Mouse (Mus musculus): Measurements from ENCODE around the gene Skap2. TPM values are rescaled to one million over a fixed set of nuclear protein-coding genes. Genes with fewer than 3 reads are reported as not detected.

Skap2 gene
- polyA plus RNA-seq, 1 experiment from 2014 or later = 22.4 TPM

DNA sequence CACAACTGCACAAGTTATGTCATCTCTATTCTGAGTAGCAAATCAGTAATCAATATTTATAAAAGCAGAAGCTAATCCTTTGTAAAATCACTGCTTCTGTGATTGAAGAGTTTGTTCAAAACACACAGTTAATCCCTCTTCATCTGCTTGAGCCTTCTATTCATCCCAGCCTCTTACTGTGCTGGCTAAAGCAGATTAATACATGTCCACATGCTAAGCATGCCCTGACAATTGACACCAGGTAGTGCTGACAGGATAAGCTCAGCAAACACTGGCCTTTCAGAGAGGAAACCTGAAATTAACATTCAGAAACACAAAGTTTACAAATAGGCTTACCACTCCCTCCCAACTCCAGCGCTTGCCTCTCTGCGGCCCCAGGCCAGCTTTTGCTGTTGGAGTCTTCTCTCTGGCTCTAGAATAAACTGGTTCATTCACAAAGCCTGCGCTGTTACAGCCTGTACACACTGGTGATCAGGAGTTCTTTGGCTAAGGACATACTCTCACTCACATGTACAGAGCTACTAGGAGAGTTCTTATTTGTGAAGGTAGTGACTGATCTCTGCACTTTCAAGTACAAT, 79.2 kb downstream of the Skap2 start:
- H3K4me2 ChIP-seq = no peak overlapping the region
- ATAC-seq (ENCODE audit: low read depth) (no peak), DNase-seq (no peak)
- H3K4me1 ChIP-seq (replicated peaks) = no peaks in the 10 kb centered on the region
- no peaks in the 10 kb centered on the region for H3K36me3 ChIP-seq
- WGBS (ENCODE audit: insufficient replicate concordance) = 68% methylated on average over 3 of the region's 3 CpGs
- H3K9ac ChIP-seq = no peak overlapping the region
- H3K27ac ChIP-seq = no peak overlapping the region
- no peak overlapping the region for H3K4me3 ChIP-seq (replicated peaks)
- no peaks in the 10 kb centered on the region for H3K9me3 ChIP-seq (replicated peaks)
- no peaks in the 10 kb centered on the region for H3K27me3 ChIP-seq

DNA sequence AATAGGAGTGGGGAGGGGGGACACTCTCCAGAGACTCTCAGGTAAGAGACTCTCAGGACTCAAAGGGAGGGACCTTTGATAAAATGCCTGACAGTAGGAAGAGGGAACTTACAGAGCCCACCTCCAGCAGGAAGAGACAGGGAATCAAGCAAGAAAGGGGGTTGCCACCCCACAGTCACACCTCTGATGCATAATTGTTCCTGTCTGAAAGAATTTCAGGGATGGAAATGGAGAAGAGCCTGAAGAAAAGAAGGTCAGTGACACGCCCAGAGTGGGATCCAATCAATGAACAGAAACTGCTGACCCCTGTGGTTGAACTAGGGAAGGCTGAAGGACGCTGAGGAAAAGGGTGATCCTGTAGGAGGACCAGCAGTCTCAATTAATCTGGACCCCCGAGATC, 85.2 kb downstream of the Skap2 start:
- Histone ChIP-seq H3K4me3 (replicated peaks) (no peak overlapping the region), H3K4me1 (replicated peaks) (no peaks in the 10 kb centered on the region), H3K27me3 (no peaks in the 10 kb centered on the region), H3K9me3 (replicated peaks) (no peaks in the 10 kb centered on the region), H3K4me2 (no peak overlapping the region), H3K27ac (no peak overlapping the region), H3K9ac (no peak overlapping the region), H3K36me3 (no peaks in the 10 kb centered on the region)
- ATAC-seq (ENCODE audit: low read depth) (no peak), DNase-seq (no peak)
- 58% methylated on average over 3 of the region's 3 CpGs for WGBS (ENCODE audit: insufficient replicate concordance)

DNA sequence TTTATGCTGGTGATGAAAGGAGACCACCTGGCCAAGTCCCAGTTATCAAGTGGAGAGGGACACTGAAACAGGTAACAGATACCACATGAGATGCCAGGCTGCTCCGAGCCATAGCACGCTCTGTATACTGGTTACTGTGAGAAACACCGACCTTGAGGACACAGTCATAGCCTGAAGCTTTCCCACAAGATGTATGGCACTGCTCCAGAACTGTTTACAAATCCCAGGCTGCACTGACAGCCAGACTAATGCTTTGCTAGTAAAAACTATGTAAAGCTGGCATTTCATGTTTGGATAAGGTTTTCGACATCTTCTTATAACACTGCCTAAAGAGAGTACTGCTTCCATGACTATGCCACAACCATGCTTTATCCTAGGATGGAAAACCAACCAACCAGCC, 90.5 kb downstream of the Skap2 start:
- WGBS (ENCODE audit: insufficient replicate concordance) = 71% methylated on average over 4 of the region's 4 CpGs
- no peak for ATAC-seq (ENCODE audit: low read depth)
- Histone ChIP-seq H3K36me3 (no peaks in the 10 kb centered on the region), H3K27me3 (no peaks in the 10 kb centered on the region), H3K4me1 (replicated peaks) (no peaks in the 10 kb centered on the region), H3K4me3 (replicated peaks) (no peak overlapping the region), H3K9ac (no peak overlapping the region), H3K4me2 (no peak overlapping the region), H3K27ac (no peak overlapping the region), H3K9me3 (replicated peaks) (no peaks in the 10 kb centered on the region)
- no peak for DNase-seq

GRCm38 (mm10) chr6:51908495-51908894, 103.9 kb downstream of the Skap2 start:
- DNase-seq = no peak
- no peak overlapping the region for H3K4me2 ChIP-seq
- H3K36me3 ChIP-seq = 0 out of 2 replicates have a peak, but pooled peaks cover 3% of the 10 kb centered on the region
- H3K9me3 ChIP-seq (replicated peaks) = no peaks in the 10 kb centered on the region
- H3K4me1 ChIP-seq (replicated peaks) = no peaks in the 10 kb centered on the region
- no peak for ATAC-seq (ENCODE audit: low read depth)
- no peak overlapping the region for H3K4me3 ChIP-seq (replicated peaks)
- H3K27me3 ChIP-seq = no peaks in the 10 kb centered on the region
- no peak overlapping the region for H3K27ac ChIP-seq
- H3K9ac ChIP-seq = no peak overlapping the region

- 62% methylated on average over 4 of the region's 4 CpGs for WGBS (ENCODE audit: insufficient replicate concordance)
- Histone ChIP-seq H3K27ac (no peak overlapping the region), H3K9me3 (replicated peaks) (no peaks in the 10 kb centered on the region), H3K4me2 (no peak overlapping the region), H3K27me3 (no peaks in the 10 kb centered on the region), H3K4me1 (replicated peaks) (no peaks in the 10 kb centered on the region), H3K36me3 (0 out of 2 replicates have a peak, but pooled peaks cover 3% of the 10 kb centered on the region), H3K9ac (no peak overlapping the region), H3K4me3 (replicated peaks) (no peak overlapping the region)
- ATAC-seq (ENCODE audit: low read depth) (no peak), DNase-seq (no peak)
These were observed 106.7 kb downstream of the Skap2 start for GRCm38 (mm10) chr6:51905659-51906058.

DNA sequence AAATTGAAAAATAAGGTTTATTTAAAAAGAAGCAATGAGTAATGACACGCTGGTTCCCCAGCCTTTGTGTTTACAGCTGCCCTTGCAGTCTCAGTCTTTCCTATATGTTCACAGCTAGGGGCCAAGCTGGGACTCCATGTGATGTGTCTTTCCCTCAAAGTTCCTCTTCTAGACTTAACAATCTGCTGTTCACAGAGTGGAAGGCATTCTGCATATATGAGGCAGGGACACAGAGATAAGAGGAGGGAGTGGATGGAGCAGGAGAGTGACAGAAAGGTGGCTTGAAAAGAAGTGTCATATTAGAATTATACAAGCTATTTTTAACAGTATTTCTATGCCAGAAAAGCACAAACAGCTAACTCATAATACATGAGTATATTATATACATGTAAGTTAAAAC, 110.8 kb downstream of the Skap2 start:
- 57% methylated on average over 1 of the region's 1 CpGs for WGBS (ENCODE audit: insufficient replicate concordance)
- Histone ChIP-seq H3K27ac (no peak overlapping the region), H3K4me2 (no peak overlapping the region), H3K36me3 (no peaks in the 10 kb centered on the region), H3K9ac (no peak overlapping the region), H3K27me3 (no peaks in the 10 kb centered on the region), H3K9me3 (replicated peaks) (no peaks in the 10 kb centered on the region), H3K4me1 (replicated peaks) (no peaks in the 10 kb centered on the region), H3K4me3 (replicated peaks) (no peak overlapping the region)
- ATAC-seq (ENCODE audit: low read depth) (no peak), DNase-seq (no peak)

DNA sequence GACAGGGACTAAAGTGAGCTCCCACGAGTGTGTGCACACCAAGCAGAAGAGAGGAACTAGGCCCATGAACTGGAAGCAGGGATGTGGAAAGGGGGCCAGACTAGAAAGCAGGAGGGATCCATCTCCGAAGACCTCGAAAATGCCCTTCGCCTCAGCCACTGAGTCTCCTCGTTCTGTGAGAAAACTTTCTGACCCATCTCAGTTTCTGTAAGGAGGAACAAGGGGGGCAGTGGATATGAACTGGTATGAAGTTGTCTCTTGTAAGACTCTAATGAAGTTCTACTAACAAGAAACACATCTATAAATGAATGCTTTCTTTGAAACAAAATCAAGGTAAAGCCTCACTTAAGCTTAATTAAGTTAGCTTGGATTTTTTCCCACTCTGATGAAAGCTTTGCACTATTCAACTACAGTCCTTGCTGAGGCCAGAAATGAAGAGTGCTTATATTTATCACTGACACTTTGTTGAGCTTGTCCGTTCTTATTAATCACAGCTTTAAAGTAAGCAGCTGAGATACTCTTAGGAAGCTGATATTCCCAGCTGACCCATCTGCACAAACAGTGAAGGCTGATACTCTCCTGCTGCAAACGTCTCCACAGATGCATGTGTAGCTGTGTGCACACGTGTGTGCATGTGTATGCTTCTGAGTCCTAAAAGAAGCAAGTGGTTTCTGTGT, 113.9 kb downstream of the Skap2 start:
- H3K27me3 ChIP-seq = no peaks in the 10 kb centered on the region
- no peaks in the 10 kb centered on the region for H3K36me3 ChIP-seq
- H3K4me3 ChIP-seq (replicated peaks) = no peak overlapping the region
- H3K9me3 ChIP-seq (replicated peaks) = no peaks in the 10 kb centered on the region
- no peak overlapping the region for H3K4me2 ChIP-seq
- DNase-seq (no peak), ATAC-seq (ENCODE audit: low read depth) (no peak)
- H3K27ac ChIP-seq = no peak overlapping the region
- H3K4me1 ChIP-seq (replicated peaks) = no peaks in the 10 kb centered on the region
- 64% methylated on average over 8 of the region's 8 CpGs for WGBS (ENCODE audit: insufficient replicate concordance)
- no peak overlapping the region for H3K9ac ChIP-seq

GRCm38 (mm10) chr6:51895753-51896152, 116.6 kb downstream of the Skap2 start:
- H3K36me3 ChIP-seq = no peaks in the 10 kb centered on the region
- no peak overlapping the region for H3K27ac ChIP-seq
- H3K27me3 ChIP-seq = no peaks in the 10 kb centered on the region
- H3K4me2 ChIP-seq = no peak overlapping the region
- no peak overlapping the region for H3K4me3 ChIP-seq (replicated peaks)
- DNase-seq = no peak
- no peak for ATAC-seq (ENCODE audit: low read depth)
- H3K9ac ChIP-seq = no peak overlapping the region
- WGBS (ENCODE audit: insufficient replicate concordance) = 67% methylated on average over 3 of the region's 3 CpGs
- H3K4me1 ChIP-seq (replicated peaks) = no peaks in the 10 kb centered on the region
- H3K9me3 ChIP-seq (replicated peaks) = no peaks in the 10 kb centered on the region

- no peaks in the 10 kb centered on the region for H3K9me3 ChIP-seq (replicated peaks)
- ATAC-seq (ENCODE audit: low read depth) (no peak), DNase-seq (no peak)
- no peak overlapping the region for H3K4me2 ChIP-seq
- 56% methylated on average over 3 of the region's 3 CpGs for WGBS (ENCODE audit: insufficient replicate concordance)
- no peaks in the 10 kb centered on the region for H3K36me3 ChIP-seq
- no peak overlapping the region for H3K9ac ChIP-seq
- no peaks in the 10 kb centered on the region for H3K27me3 ChIP-seq
- H3K4me1 ChIP-seq (replicated peaks) = no peaks in the 10 kb centered on the region
- no peak overlapping the region for H3K27ac ChIP-seq
- no peak overlapping the region for H3K4me3 ChIP-seq (replicated peaks)
These were observed 117.6 kb downstream of the Skap2 start for GRCm38 (mm10) chr6:51894717-51895116.

GRCm38 (mm10) chr6:51890356-51890755, 122.0 kb downstream of the Skap2 start:
- Histone ChIP-seq H3K9me3 (replicated peaks) (no peaks in the 10 kb centered on the region), H3K4me1 (replicated peaks) (0 out of 2 replicates have a peak, but pooled peaks cover 3% of the 10 kb centered on the region), H3K4me2 (no peak overlapping the region), H3K36me3 (no peaks in the 10 kb centered on the region), H3K27ac (no peak overlapping the region; the same call in 1 of the 2 replicates), H3K27me3 (no peaks in the 10 kb centered on the region), H3K4me3 (replicated peaks) (no peak overlapping the region), H3K9ac (no peak overlapping the region)
- ATAC-seq (ENCODE audit: low read depth) (no peak), DNase-seq (no peak)
- 64% methylated on average over 5 of the region's 5 CpGs for WGBS (ENCODE audit: insufficient replicate concordance)

DNA sequence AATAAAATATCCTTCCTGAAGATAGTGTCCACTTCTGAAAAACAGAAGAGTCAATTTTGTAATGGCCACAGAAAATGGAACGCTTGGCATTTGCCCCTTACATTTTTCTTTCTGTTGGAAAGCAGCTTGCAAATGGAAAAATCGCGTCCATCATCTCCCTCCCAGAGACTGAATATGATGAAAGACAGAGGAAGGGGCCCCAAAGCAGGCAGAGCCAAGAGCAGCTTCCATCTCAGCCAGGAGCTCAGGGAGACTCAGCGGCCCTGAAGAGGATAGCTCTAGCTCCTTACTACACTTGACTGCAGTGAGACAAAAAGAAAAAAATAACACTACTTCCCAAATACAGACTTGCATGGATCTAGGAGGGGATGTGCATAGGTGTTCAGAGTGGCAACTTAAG, 122.5 kb downstream of the Skap2 start:
- Histone ChIP-seq H3K27me3 (no peaks in the 10 kb centered on the region), H3K27ac (no peak overlapping the region; the same call in 1 of the 2 replicates), H3K36me3 (no peaks in the 10 kb centered on the region), H3K9ac (no peak overlapping the region), H3K9me3 (replicated peaks) (no peaks in the 10 kb centered on the region), H3K4me3 (replicated peaks) (no peak overlapping the region), H3K4me1 (replicated peaks) (0 out of 2 replicates have a peak, but pooled peaks cover 3% of the 10 kb centered on the region), H3K4me2 (no peak overlapping the region)
- DNase-seq (no peak), ATAC-seq (ENCODE audit: low read depth) (no peak)
- WGBS (ENCODE audit: insufficient replicate concordance) = 67% methylated on average over 4 of the region's 4 CpGs

DNA sequence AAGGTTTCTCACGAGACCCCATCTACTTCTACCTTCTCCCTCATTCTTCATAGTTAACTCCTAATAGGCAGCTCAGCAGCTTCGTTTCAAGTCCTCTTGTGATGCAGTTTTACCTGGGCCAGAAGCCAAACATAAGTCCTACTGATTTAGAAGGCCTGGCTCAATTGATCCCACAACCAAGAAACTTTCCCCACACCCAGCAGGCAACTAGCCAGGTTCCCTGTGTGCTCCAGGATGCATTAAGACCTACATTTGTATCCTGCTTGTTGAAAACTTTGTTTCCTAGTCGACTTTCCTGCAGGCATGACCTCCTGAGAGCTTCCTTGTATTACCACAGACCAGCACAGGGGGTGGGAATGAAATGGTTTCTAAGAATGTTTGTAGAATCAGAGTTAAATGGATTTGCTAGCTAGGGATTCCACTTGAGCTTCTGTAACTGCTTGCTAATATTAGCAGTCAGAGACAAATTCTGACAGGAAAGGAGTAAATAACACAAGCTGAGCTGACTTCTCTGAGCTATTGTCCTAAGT, 125.4 kb downstream of the Skap2 start:
- DNase-seq = no peak
- WGBS (ENCODE audit: insufficient replicate concordance) = 43% methylated on average over 3 of the region's 3 CpGs

More for the DNA sequence above, 125.4 kb downstream of the Skap2 start:
- Histone ChIP-seq H3K4me2 (no peak overlapping the region), H3K9me3 (replicated peaks) (no peaks in the 10 kb centered on the region), H3K27ac (no peak overlapping the region), H3K27me3 (no peaks in the 10 kb centered on the region), H3K9ac (no peak overlapping the region), H3K4me1 (replicated peaks) (0 out of 2 replicates have a peak, but pooled peaks cover 3% of the 10 kb centered on the region), H3K4me3 (replicated peaks) (no peak overlapping the region), H3K36me3 (no peaks in the 10 kb centered on the region)
- no peak for ATAC-seq (ENCODE audit: low read depth)
